Mouse (Mus musculus) layer of hippocampus, adult 2 months (tissue): ENCODE results near the gene Scd3. TPM values are rescaled to one million over a fixed set of nuclear protein-coding genes. Genes with fewer than 3 reads are reported as not detected.
"Not testable (repeated sequence)": the region's sequence is repeated elsewhere in the genome, so short reads cannot be mapped to it uniquely, and the experiment has no call there.

Source experiments
- DNase-seq, 2 experiments: peaks; one replicate each; pipeline ENCODE4 v3.0.0; 2022; ENCODE audit warnings: low spot score in 2 of 2
- H3K27ac ChIP-seq: fragments of 200-600 bp; 2 replicates; pipeline ENCODE4 v1.8.1; 2022
- H3K4me3 ChIP-seq: fragments of 200-600 bp; 2 replicates; pipeline ENCODE4 v1.8.1; 2022; ENCODE audit warnings: mild to moderate bottlenecking
- CTCF ChIP-seq: fragments of 200-600 bp; conservative IDR thresholded peaks from 2 replicates; pipeline ENCODE4 v1.8.1; 2022; ENCODE audit warnings: antibody characterized with exemption, mild to moderate bottlenecking, moderate library complexity
- total RNA-seq, 2 experiments: library from RNA; stranded (reverse); gene quantifications; 2 replicates each; pipeline ENCODE4 v1.2.3; 2021

The Scd3 gene
- total RNA-seq, 2 experiments from 2014 or later: 1.6 to 2.2 TPM

GRCm38 (mm10) chr19:44264226-44264625, 61.2 kb downstream of the Scd3 start:
- Histone ChIP-seq H3K27ac (no peak overlapping the region), H3K4me3 (no peak overlapping the region)
- no peak for TF ChIP-seq CTCF
- DNase-seq: no peak

- Histone ChIP-seq H3K27ac (no peak overlapping the region), H3K4me3 (no peak overlapping the region)
- no peak for TF ChIP-seq CTCF
- DNase-seq: no peak
Observed at GRCm38 (mm10) chr19:44265300-44265699, 62.2 kb downstream of the Scd3 start.

GRCm38 (mm10) chr19:44265911-44266337, 62.9 kb downstream of the Scd3 start:
- no peak for DNase-seq
- TF ChIP-seq CTCF: no peak
- Histone ChIP-seq H3K27ac (no peak overlapping the region; the same call in 1 of the 2 replicates), H3K4me3 (no peak overlapping the region; the same call in 1 of the 2 replicates)

- H3K27ac ChIP-seq: peak overlapping the region; percentile 97
- peak overlapping the region; percentile 83 for H3K4me3 ChIP-seq
- no peak for DNase-seq
- no peak; the same call in 1 of the 2 replicates for TF ChIP-seq CTCF
Observed at GRCm38 (mm10) chr19:44266458-44266823, 63.4 kb downstream of the Scd3 start.

GRCm38 (mm10) chr19:44266824-44267498, 63.9 kb downstream of the Scd3 start:
- TF ChIP-seq CTCF: peak; percentile 65
- peak; percentile 84 to 89 for DNase-seq
- peak overlapping the region; percentile 83 for H3K4me3 ChIP-seq

GRCm38 (mm10) chr19:44267499-44268002, 64.5 kb downstream of the Scd3 start:
- TF ChIP-seq CTCF: no peak
- peak overlapping the region; percentile 83 for H3K4me3 ChIP-seq
- H3K27ac ChIP-seq: peak overlapping the region; percentile 97
- DNase-seq: no peak

More at GRCm38 (mm10) chr19:44266824-44267498, 63.9 kb downstream of the Scd3 start:
- H3K27ac ChIP-seq: peak overlapping the region; percentile 97

GRCm38 (mm10) chr19:44273711-44274110, 70.6 kb downstream of the Scd3 start:
- H3K4me3 ChIP-seq: no peak overlapping the region
- DNase-seq: peak in 1 of 2 experiments; percentile 12
- peak overlapping the region; percentile 3; the same call in 1 of the 2 replicates for H3K27ac ChIP-seq
- TF ChIP-seq CTCF: no peak

GRCm38 (mm10) chr19:44274452-44274851, 71.4 kb downstream of the Scd3 start:
- TF ChIP-seq CTCF: no peak
- H3K27ac ChIP-seq: peak overlapping the region; percentile 51
- DNase-seq: no peak
- H3K4me3 ChIP-seq: no peak overlapping the region

- Histone ChIP-seq H3K4me3 (no peak overlapping the region), H3K27ac (no peak overlapping the region)
- TF ChIP-seq CTCF: no peak
- no peak for DNase-seq
Observed at GRCm38 (mm10) chr19:44275418-44275817, 72.3 kb downstream of the Scd3 start.

- DNase-seq: no peak
- Histone ChIP-seq H3K27ac (no peak overlapping the region), H3K4me3 (no peak overlapping the region)
- TF ChIP-seq CTCF: no peak
Observed at GRCm38 (mm10) chr19:44276861-44277260, 73.8 kb downstream of the Scd3 start.

GRCm38 (mm10) chr19:44277931-44278330, 74.9 kb downstream of the Scd3 start:
- TF ChIP-seq CTCF: no peak
- H3K4me3 ChIP-seq: no peak overlapping the region

GRCm38 (mm10) chr19:44280755-44281154, 77.7 kb downstream of the Scd3 start:
- H3K27ac ChIP-seq: peak overlapping the region; percentile 59; the same call in 1 of the 2 replicates
- no peak for TF ChIP-seq CTCF
- DNase-seq: no peak
- H3K4me3 ChIP-seq: no peak overlapping the region

More at GRCm38 (mm10) chr19:44277931-44278330, 74.9 kb downstream of the Scd3 start:
- H3K27ac ChIP-seq: no peak overlapping the region
- no peak for DNase-seq

- not testable (repeated sequence) for H3K4me3 ChIP-seq, DNase-seq, H3K27ac ChIP-seq
Observed at GRCm38 (mm10) chr19:44281825-44282447, 78.9 kb downstream of the Scd3 start.
